Mouse (Mus musculus) stomach, embryonic 16.5 days (tissue): ENCODE measurements around the gene Ptpn14. TPM values are rescaled to one million over a fixed set of nuclear protein-coding genes. Genes with fewer than 3 reads are reported as not detected.

ENCODE experiments used
- ATAC-seq: fragments of 200-750 bp; cut with Nextera tagmentation; 2 replicates; pipeline ENCODE4 v1.8.0; 2017; ENCODE audit warnings: moderate number of reproducible peaks, moderate TSS enrichment; ENCODE audit not compliant: insufficient read depth, low FRiP score
- H3K27ac ChIP-seq: fragments of 300-500 bp; sonication (generic); 2 replicates; pipeline ENCODE4 v1.5.1; 2014; ENCODE audit warnings: low read length
- H3K27me3 ChIP-seq: fragments of 300-500 bp; sonication (generic); 2 replicates; pipeline ENCODE4 v1.6.1; 2014; ENCODE audit warnings: low read length, control low read depth, mixed read lengths; ENCODE audit not compliant: control insufficient read depth, insufficient read depth
- H3K36me3 ChIP-seq: fragments of 300-500 bp; sonication (generic); 2 replicates; pipeline ENCODE4 v1.6.1; 2014; ENCODE audit warnings: low read length; ENCODE audit not compliant: control insufficient read depth, insufficient read depth
- H3K4me1 ChIP-seq: fragments of 300-500 bp; sonication (generic); 2 replicates; pipeline ENCODE4 v1.6.1; 2014; ENCODE audit warnings: low read length, control low read depth, mixed read lengths; ENCODE audit not compliant: control insufficient read depth, insufficient read depth
- H3K4me2 ChIP-seq: fragments of 300-500 bp; sonication (generic); 2 replicates; pipeline ENCODE4 v1.6.1; 2014; ENCODE audit warnings: low read depth, low read length, mixed read lengths
- H3K4me3 ChIP-seq: fragments of 300-500 bp; sonication (generic); replicated peaks from 2 replicates; pipeline ENCODE4 v1.5.1; 2014; ENCODE audit warnings: mild to moderate bottlenecking, low read length
- H3K9ac ChIP-seq: fragments of 300-500 bp; sonication (generic); 2 replicates; pipeline ENCODE4 v1.6.1; 2014; ENCODE audit warnings: low read length
- H3K9me3 ChIP-seq: fragments of 300-500 bp; sonication (generic); replicated peaks from 2 replicates; pipeline ENCODE4 v1.6.1; 2016; ENCODE audit warnings: low read length, control low read depth; ENCODE audit not compliant: control insufficient read depth
- WGBS: fragments of 180-500 bp; shearing (Covaris S2); extraction: QIAGEN DNeasy Blood & Tissue Kit; methylation state at CpG from one replicate; pipeline ENCODE4 v1.1.7; 2014; 5-methylcytosine and 5-hydroxymethylcytosine counted together
- polyA plus RNA-seq: library from polyadenylated mRNA; unstranded; fragments of >200 nt; fragmentation: Nextera tagmentation; extraction: Ambion mirVana; gene quantifications from 2 replicates; pipeline ENCODE4 v1.2.1, GENCODE M21; 2015

Gene Ptpn14
- polyA plus RNA-seq, 1 experiment from 2014 or later, result 8.7 TPM

DNA sequence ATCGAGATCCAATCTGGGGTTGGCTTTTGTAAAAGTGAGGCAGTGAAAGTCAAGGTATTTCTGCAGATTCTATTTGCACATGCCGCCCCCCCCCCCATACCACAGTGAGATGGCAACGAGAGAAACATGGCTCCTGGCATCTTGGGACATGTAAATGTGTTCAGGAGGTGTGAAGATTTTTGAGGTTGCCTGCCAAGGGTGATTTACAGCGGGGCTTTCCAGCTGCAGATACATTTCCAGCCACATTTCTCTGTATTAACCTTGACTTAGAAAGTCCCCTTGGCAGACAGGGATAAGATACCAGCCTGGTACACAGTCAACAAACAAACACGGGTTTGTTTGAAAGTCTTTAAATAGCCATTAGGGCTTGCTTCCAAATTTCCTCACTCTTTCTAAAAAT is 96.4 kb downstream of the Ptpn14 start:
- H3K27ac ChIP-seq, result no peak overlapping the region
- H3K4me3 ChIP-seq, result no peak overlapping the region
- H3K9me3 ChIP-seq, result no peaks in the 10 kb centered on the region
- WGBS, result 73% methylated on average over 5 of the region's 5 CpGs
- H3K4me2 ChIP-seq, result no peak overlapping the region
- peaks cover 4% of the 10 kb centered on the region; the same call in 1 of the 2 replicates for H3K36me3 ChIP-seq
- H3K9ac ChIP-seq, result no peak overlapping the region
- no peak for ATAC-seq
- H3K4me1 ChIP-seq, result 0 out of 2 replicates have a peak, but pooled peaks cover 8% of the 10 kb centered on the region
- no peaks in the 10 kb centered on the region for H3K27me3 ChIP-seq

DNA sequence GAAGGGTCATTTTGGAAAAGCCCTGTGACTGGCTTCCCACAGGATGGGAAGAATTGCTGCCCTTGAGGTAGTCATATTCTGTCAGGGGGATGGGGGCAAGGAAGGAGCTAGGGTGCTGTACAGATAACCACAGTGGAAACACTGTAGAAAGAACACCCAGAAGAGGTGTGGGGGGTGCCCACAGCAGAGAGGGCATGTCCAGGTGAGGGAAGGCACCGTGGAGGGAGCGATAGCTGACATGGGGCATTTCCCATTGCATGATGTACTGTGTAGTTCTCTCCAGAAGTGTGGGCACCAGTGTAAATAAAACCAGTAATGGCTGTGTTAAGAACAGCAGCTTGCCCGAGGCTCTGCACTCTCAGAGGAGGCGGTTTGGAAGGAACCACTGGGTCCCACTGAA is 102.3 kb downstream of the Ptpn14 start:
- peak; percentile 44; the same call in 1 of the 2 replicates for ATAC-seq
- Histone ChIP-seq H3K27me3 (no peaks in the 10 kb centered on the region), H3K36me3 (peaks cover 4% of the 10 kb centered on the region; the same call in 1 of the 2 replicates), H3K4me2 (no peak overlapping the region), H3K4me1 (peaks cover 4% of the 10 kb centered on the region; the same call in 1 of the 2 replicates), H3K9ac (no peak overlapping the region), H3K4me3 (no peak overlapping the region), H3K9me3 (no peaks in the 10 kb centered on the region), H3K27ac (no peak overlapping the region)
- 38% methylated on average over 4 of the region's 4 CpGs for WGBS

GRCm38 (mm10) chr1:189830797-189831232 is 102.7 kb downstream of the Ptpn14 start:
- 14% methylated on average over 12 of the region's 12 CpGs for WGBS
- Histone ChIP-seq H3K4me3 (no peak overlapping the region), H3K4me2 (no peak overlapping the region), H3K27ac (peak overlapping the region; percentile 39; the same call in 1 of the 2 replicates), H3K4me1 (peaks cover 4% of the 10 kb centered on the region; the same call in 1 of the 2 replicates), H3K27me3 (no peaks in the 10 kb centered on the region), H3K9ac (no peak overlapping the region), H3K9me3 (no peaks in the 10 kb centered on the region), H3K36me3 (peaks cover 4% of the 10 kb centered on the region; the same call in 1 of the 2 replicates)
- peak; percentile 59; the same call in 1 of the 2 replicates for ATAC-seq

DNA sequence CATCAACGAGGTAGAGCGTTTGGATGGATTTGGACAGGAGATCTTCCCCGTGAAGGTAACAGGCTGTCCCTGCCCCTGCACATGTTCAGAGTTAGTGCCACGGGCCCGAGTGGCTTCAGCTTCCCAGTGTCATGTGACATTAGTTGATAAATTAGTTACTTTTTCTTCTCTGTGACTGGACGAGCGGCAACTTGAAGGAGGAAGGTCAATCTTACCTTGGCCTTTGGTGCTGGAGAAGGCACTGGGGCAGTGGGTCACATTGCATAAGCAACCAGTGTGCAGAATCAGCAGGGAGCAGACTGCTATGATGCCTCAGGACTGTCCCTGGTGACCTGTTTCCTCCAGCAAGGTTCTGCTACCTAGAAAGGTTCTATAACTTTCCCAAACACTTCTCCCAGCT is 105.3 kb downstream of the Ptpn14 start:
- Histone ChIP-seq H3K4me1 (peaks cover 4% of the 10 kb centered on the region; the same call in 1 of the 2 replicates), H3K9me3 (no peaks in the 10 kb centered on the region), H3K4me3 (no peak overlapping the region), H3K4me2 (no peak overlapping the region), H3K27me3 (no peaks in the 10 kb centered on the region), H3K36me3 (no peaks in the 10 kb centered on the region), H3K27ac (no peak overlapping the region), H3K9ac (no peak overlapping the region)
- WGBS, result 64% methylated on average over 7 of the region's 7 CpGs
- no peak for ATAC-seq

DNA sequence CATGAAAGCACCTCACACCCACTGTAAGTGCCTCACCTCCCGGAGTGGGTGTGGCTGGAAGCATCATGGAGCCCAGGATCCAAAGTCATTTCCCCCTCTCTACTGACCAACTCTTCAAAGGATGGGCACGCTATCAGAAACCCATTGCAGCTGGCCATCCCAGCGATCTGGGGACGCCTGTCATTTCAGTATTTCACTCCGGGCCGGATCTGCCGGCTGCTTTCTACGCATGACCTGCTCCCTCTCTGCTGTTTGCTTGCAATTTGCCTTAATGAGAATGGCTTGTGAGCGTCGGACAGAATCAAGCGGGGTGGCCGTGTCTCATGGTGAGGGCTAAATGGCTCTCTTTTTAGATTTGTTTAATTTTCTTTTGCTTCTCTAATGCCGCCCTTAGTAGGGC is 106.1 kb downstream of the Ptpn14 start:
- Histone ChIP-seq H3K9ac (no peak overlapping the region), H3K27ac (no peak overlapping the region), H3K27me3 (no peaks in the 10 kb centered on the region), H3K4me3 (no peak overlapping the region), H3K4me2 (no peak overlapping the region), H3K36me3 (no peaks in the 10 kb centered on the region), H3K9me3 (no peaks in the 10 kb centered on the region), H3K4me1 (peaks cover 4% of the 10 kb centered on the region; the same call in 1 of the 2 replicates)
- no peak for ATAC-seq
- WGBS, result 77% methylated on average over 13 of the region's 13 CpGs

GRCm38 (mm10) chr1:189846319-189846718 is 118.3 kb downstream of the Ptpn14 start:
- no peak for ATAC-seq
- Histone ChIP-seq H3K27ac (no peak overlapping the region), H3K4me1 (no peaks in the 10 kb centered on the region), H3K9ac (no peak overlapping the region), H3K9me3 (no peaks in the 10 kb centered on the region), H3K4me2 (no peak overlapping the region), H3K4me3 (no peak overlapping the region), H3K36me3 (peaks cover 27% of the 10 kb centered on the region), H3K27me3 (no peaks in the 10 kb centered on the region)
- 88% methylated on average over 2 of the region's 2 CpGs for WGBS

DNA sequence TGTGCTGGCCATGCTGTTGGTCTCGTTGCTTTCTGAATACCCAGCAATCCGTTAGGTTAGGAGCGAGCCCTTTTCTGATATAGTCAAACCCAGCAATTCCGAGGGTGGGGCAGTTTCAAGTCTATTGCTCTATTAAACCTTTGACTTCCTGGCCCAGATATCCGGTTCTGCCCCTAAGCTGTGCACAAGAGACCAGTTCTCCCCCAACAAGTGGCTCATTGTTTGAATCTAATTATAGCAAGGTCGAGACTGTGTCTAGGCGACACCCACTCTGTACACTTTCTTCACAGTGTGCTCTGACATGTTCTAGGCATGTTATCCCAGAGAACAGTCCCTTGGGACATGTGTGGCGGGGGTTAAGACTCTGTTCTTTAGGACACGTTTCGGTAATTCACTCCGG is 121.5 kb downstream of the Ptpn14 start:
- 0 out of 2 replicates have a peak, but pooled peaks have one; percentile 34 for ATAC-seq
- 70% methylated on average over 11 of the region's 11 CpGs for WGBS
- no peak overlapping the region for H3K4me3 ChIP-seq
- peaks cover 16% of the 10 kb centered on the region for H3K36me3 ChIP-seq
- no peak overlapping the region for H3K4me2 ChIP-seq
- H3K4me1 ChIP-seq, result no peaks in the 10 kb centered on the region
- no peaks in the 10 kb centered on the region for H3K9me3 ChIP-seq
- H3K27me3 ChIP-seq, result no peaks in the 10 kb centered on the region
- no peak overlapping the region for H3K9ac ChIP-seq
- H3K27ac ChIP-seq, result no peak overlapping the region

DNA sequence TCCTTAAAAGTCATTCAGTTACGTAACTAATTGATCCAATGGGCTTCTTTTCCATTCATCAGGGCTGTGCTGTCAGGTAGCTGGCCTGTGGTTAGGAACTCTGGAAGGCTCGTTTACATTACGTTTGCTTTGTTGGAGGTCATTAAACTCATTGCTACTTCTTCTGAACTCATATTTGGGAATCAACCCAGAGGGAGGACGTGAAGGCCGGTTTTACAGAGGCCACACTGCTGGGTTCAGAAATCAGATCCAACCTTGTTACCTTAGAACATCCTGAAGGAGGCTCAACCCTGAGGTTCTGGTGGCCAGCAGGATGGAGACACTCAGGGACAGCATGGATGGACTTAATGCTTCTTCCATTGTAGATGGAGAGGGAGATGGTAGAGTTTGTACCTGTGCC is 124.0 kb downstream of the Ptpn14 start:
- no peaks in the 10 kb centered on the region for H3K27me3 ChIP-seq
- H3K9me3 ChIP-seq, result no peaks in the 10 kb centered on the region
- peaks cover 22% of the 10 kb centered on the region for H3K36me3 ChIP-seq
- no peak overlapping the region for H3K4me2 ChIP-seq
- H3K4me1 ChIP-seq, result no peaks in the 10 kb centered on the region
- H3K9ac ChIP-seq, result no peak overlapping the region
- no peak for ATAC-seq
- H3K4me3 ChIP-seq, result no peak overlapping the region
- WGBS, result 64% methylated on average over 5 of the region's 5 CpGs
- 0 out of 2 replicates have a peak overlapping the region, but pooled peaks have one; percentile 30 for H3K27ac ChIP-seq

DNA sequence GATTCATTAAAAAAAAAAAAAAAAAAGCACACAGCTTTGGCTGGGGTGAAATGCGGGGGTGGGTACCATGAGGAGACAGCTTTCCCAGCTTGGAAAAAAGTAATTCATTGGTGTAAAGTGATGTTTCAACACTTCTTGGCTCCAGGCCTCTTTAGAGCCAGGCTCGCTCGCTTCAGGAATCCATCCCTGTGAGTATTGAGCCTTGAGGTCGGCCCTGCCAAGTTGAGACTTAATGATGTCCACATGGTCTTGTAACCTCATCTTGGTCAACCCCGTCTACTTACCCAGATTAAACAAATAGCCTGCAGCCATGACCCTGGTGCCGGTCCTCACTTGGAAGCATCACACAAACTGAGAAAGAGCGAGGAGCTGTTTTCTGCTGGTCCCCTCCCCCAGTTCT is 124.4 kb downstream of the Ptpn14 start:
- H3K27ac ChIP-seq, result peak overlapping the region; percentile 40; the same call in 1 of the 2 replicates

More for the DNA sequence above, 124.4 kb downstream of the Ptpn14 start:
- 68% methylated on average over 7 of the region's 7 CpGs for WGBS
- H3K9ac ChIP-seq, result no peak overlapping the region
- H3K4me1 ChIP-seq, result no peaks in the 10 kb centered on the region
- no peaks in the 10 kb centered on the region for H3K9me3 ChIP-seq
- H3K4me2 ChIP-seq, result no peak overlapping the region
- peaks cover 22% of the 10 kb centered on the region for H3K36me3 ChIP-seq
- ATAC-seq, result peak; percentile 61; the same call in 1 of the 2 replicates
- H3K4me3 ChIP-seq, result no peak overlapping the region
- no peaks in the 10 kb centered on the region for H3K27me3 ChIP-seq
